Mouse (Mus musculus) liver, adult 2 months (tissue): ENCODE data around the gene Acer3.

Experiments
- CTCF ChIP-seq: fragments of 200-500 bp; IDR thresholded peaks from 2 replicates; pipeline ENCODE4 v1.5.1; 2011; ENCODE audit warnings: low read depth, low read length, control low read depth
- POLR2A ChIP-seq: fragments of 200-500 bp; IDR thresholded peaks from 2 replicates; pipeline ENCODE4 v1.6.1; 2011; ENCODE audit warnings: low read length, control low read depth; ENCODE audit not compliant: insufficient read depth; ENCODE audit errors: extremely low read depth

- TF ChIP-seq POLR2A (no peak), CTCF (no peak)
Measured at GRCm38 (mm10) chr7:98162239-98162638, 158.8 kb downstream of the Acer3 start.
